Mouse (Mus musculus) stomach, embryonic 15.5 days (tissue): ENCODE results near the gene Scgb3a1. TPM values are rescaled to one million over a fixed set of nuclear protein-coding genes. Genes with fewer than 3 reads are reported as not detected.

ENCODE experiments used
- ATAC-seq: fragments of 200-750 bp; cut with Nextera tagmentation; 2 replicates; pipeline ENCODE4 v1.8.0; 2017; ENCODE audit warnings: low read depth, moderate number of reproducible peaks, moderate TSS enrichment; ENCODE audit not compliant: insufficient read depth, low FRiP score
- H3K27ac ChIP-seq: fragments of 300-500 bp; sonication (generic); 2 replicates; pipeline ENCODE4 v1.5.1; 2015; ENCODE audit warnings: mild to moderate bottlenecking, inconsistent platforms
- H3K27me3 ChIP-seq: fragments of 300-500 bp; sonication (generic); replicated peaks from 2 replicates; pipeline ENCODE4 v1.6.1; 2015; ENCODE audit warnings: inconsistent platforms
- H3K36me3 ChIP-seq: fragments of 300-500 bp; sonication (generic); 2 replicates; pipeline ENCODE4 v1.6.1; 2015; ENCODE audit warnings: inconsistent platforms
- H3K4me1 ChIP-seq: fragments of 300-500 bp; sonication (generic); 2 replicates; pipeline ENCODE4 v1.6.1; 2015; ENCODE audit warnings: inconsistent platforms
- H3K4me2 ChIP-seq: fragments of 300-500 bp; sonication (generic); 2 replicates; pipeline ENCODE4 v1.6.1; 2015; ENCODE audit warnings: mild to moderate bottlenecking, inconsistent platforms
- H3K4me3 ChIP-seq: fragments of 300-500 bp; sonication (generic); replicated peaks from 2 replicates; pipeline ENCODE4 v1.5.1; 2015; ENCODE audit warnings: inconsistent platforms
- H3K9ac ChIP-seq: fragments of 300-500 bp; sonication (generic); 2 replicates; pipeline ENCODE4 v1.6.1; 2015; ENCODE audit warnings: inconsistent platforms
- H3K9me3 ChIP-seq: fragments of 300-500 bp; sonication (generic); 2 replicates; pipeline ENCODE4 v1.6.1; 2016; ENCODE audit warnings: inconsistent platforms
- WGBS: fragments of 180-500 bp; shearing (Covaris S2); methylation state at CpG from one replicate; pipeline ENCODE4 v1.1.7; 2015; 5-methylcytosine and 5-hydroxymethylcytosine counted together
- polyA plus RNA-seq: library from polyadenylated mRNA; unstranded; fragments of >200 nt; fragmentation: Nextera tagmentation; extraction: Ambion mirVana; gene quantifications from 2 replicates; pipeline ENCODE4 v1.2.1, GENCODE M21; 2015

Scgb3a1 gene
- not detected in 2 replicates for polyA plus RNA-seq

- WGBS, result 63% methylated on average over 5 of the region's 5 CpGs
- no peaks in the 10 kb centered on the region for H3K36me3 ChIP-seq
- no peak for ATAC-seq
Observed at GRCm38 (mm10) chr11:49663310-49663709, at the start of gene Scgb3a1. Gene Scgb3a1 (plus strand): TSS chr11:49663610.

DNA sequence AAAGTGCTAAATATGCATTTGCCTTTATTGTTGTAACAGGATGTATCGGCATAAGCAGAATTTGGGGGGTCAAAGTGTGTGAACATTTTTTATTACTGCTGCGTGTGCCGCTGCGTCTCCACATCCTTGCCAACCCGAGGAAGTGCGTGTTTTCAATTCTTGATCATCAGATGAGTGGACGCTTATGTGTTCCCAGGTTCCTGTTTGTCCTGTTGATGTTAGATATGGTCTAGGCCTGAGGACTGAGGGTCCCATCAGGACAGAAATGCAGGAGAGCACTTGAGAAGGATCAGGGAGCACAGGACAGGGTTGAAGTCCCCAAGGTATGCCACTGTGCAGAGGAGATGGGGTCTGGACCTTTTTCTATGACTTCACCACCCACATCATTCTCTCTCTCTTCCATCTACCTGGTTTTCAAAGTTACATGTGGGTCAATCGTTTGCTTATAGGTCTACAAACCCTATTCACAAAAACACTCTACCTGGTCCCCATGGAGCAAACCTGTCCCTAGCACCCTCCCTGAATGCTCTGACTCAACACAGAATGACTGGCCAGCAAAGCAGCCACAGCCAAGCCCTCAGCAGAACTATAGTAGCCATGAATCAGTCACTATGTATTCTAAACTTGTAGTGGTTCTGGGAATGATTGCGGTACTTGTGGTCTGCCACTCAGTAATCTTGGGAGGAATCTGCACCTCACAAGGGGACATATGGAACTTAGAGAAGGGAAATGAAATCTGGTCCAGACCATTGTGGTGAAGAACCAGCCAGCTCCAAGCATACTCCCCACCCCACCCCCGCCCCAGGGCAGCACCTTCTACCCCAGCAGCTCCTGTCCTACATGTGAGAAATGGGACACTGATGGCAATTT, 47.3 kb upstream of the Scgb3a1 start:
- Histone ChIP-seq H3K36me3 (no peaks in the 10 kb centered on the region), H3K4me3 (no peak overlapping the region), H3K4me2 (no peak overlapping the region), H3K9ac (no peak overlapping the region), H3K9me3 (no peaks in the 10 kb centered on the region), H3K27me3 (peaks cover 7% of the 10 kb centered on the region), H3K4me1 (no peaks in the 10 kb centered on the region), H3K27ac (no peak overlapping the region)
- WGBS, result 90% methylated on average over 10 of the region's 10 CpGs
- ATAC-seq, result no peak

More at GRCm38 (mm10) chr11:49663310-49663709, at the start of gene Scgb3a1:
- no peak within 1 kb of the TSS for H3K4me2 ChIP-seq
- no peaks in the 10 kb centered on the region for H3K27me3 ChIP-seq
- no peaks in the 10 kb centered on the region for H3K4me1 ChIP-seq
- H3K4me3 ChIP-seq, result no peak within 1 kb of the TSS
- H3K9me3 ChIP-seq, result no peaks in the 10 kb centered on the region
- no peak within 1 kb of the TSS for H3K9ac ChIP-seq
- H3K27ac ChIP-seq, result no peak within 1 kb of the TSS

DNA sequence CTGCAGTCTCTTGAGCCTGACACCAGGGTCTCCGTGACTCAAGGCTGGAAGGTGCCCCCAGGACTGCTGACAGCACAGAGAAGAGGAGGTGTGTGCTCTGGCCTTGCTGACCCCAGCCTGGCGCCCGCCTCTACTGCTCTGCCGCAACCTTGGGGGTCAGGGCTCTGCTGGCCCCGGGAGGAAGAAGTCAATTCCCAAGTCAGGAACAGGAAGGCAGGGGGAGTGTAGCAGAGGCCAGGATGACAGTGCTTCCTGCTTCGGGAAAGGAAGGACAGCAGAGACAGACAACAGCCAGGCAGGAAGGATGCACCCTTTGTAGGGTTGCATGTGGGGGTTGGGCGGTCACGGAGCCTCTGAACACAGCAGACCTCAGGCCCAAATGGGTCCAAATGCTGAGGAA, 44.9 kb upstream of the Scgb3a1 start:
- Histone ChIP-seq H3K4me1 (no peaks in the 10 kb centered on the region), H3K36me3 (no peaks in the 10 kb centered on the region), H3K9ac (no peak overlapping the region), H3K9me3 (no peaks in the 10 kb centered on the region), H3K4me2 (no peak overlapping the region), H3K27me3 (peaks cover under 1% of the 10 kb centered on the region; the same call in 1 of the 2 replicates), H3K4me3 (no peak overlapping the region), H3K27ac (no peak overlapping the region)
- 73% methylated on average over 8 of the region's 8 CpGs for WGBS
- no peak for ATAC-seq

DNA sequence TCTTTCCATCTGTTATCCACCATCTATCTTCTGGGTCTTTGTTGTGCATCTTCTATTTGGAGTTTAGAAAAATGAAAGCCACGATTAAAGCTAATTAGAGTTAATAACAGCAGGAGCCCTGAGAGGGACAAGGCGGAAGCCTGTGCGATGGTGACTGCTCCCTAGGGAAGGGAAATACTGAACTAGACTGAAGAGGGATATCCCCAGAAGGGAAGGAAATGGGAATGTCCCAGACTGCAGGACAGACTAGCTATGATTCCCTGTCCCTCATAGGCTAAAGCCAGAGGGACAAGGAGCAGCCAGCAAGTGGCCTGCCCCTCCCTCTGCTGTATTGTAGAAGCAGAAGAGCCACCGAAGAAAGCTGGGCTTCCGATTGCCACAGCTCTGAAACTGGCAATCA, 41.5 kb upstream of the Scgb3a1 start:
- Histone ChIP-seq H3K4me1 (no peaks in the 10 kb centered on the region), H3K9ac (no peak overlapping the region), H3K27ac (no peak overlapping the region), H3K4me3 (no peak overlapping the region), H3K4me2 (no peak overlapping the region), H3K9me3 (no peaks in the 10 kb centered on the region), H3K36me3 (no peaks in the 10 kb centered on the region), H3K27me3 (no peaks in the 10 kb centered on the region)
- WGBS, result 79% methylated on average over 5 of the region's 5 CpGs
- ATAC-seq, result no peak

DNA sequence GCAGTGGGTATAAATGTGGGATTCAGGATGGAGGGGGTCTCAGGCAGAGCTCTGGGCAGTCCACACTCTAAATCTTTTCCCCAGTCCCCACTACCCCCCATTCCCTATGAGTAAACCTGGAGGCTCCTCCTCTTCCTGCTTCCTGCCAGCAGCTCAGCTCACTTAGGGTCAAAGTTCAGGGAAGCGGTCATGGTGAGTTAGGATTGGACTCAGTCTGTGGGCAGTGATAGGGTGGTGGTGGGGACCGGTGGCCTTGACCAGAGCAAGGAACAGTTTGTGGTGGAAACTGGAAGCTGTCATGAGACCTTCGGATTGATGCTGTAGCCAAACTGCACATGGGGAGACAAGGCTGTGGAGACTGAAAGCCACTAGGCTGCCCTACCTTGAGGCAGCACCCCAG, 39.3 kb upstream of the Scgb3a1 start:
- H3K9ac ChIP-seq, result no peak overlapping the region
- ATAC-seq, result peak; percentile 23; the same call in 1 of the 2 replicates
- no peak overlapping the region for H3K4me2 ChIP-seq
- no peaks in the 10 kb centered on the region for H3K9me3 ChIP-seq
- no peaks in the 10 kb centered on the region for H3K4me1 ChIP-seq
- H3K4me3 ChIP-seq, result no peak overlapping the region
- no peaks in the 10 kb centered on the region for H3K36me3 ChIP-seq
- H3K27ac ChIP-seq, result no peak overlapping the region
- no peaks in the 10 kb centered on the region for H3K27me3 ChIP-seq
- 87% methylated on average over 3 of the region's 3 CpGs for WGBS

- Histone ChIP-seq H3K27ac (no peak overlapping the region), H3K4me1 (no peaks in the 10 kb centered on the region), H3K4me2 (no peak overlapping the region), H3K9me3 (no peaks in the 10 kb centered on the region), H3K4me3 (no peak overlapping the region), H3K9ac (no peak overlapping the region), H3K27me3 (no peaks in the 10 kb centered on the region), H3K36me3 (no peaks in the 10 kb centered on the region)
- WGBS, result 66% methylated on average over 15 of the region's 15 CpGs
- ATAC-seq, result no peak
Observed at GRCm38 (mm10) chr11:49625863-49626262, 37.5 kb upstream of the Scgb3a1 start.

GRCm38 (mm10) chr11:49626748-49627147, 36.7 kb upstream of the Scgb3a1 start:
- H3K9me3 ChIP-seq, result no peaks in the 10 kb centered on the region
- 71% methylated on average over 8 of the region's 8 CpGs for WGBS
- no peaks in the 10 kb centered on the region for H3K27me3 ChIP-seq
- H3K4me2 ChIP-seq, result no peak overlapping the region
- H3K36me3 ChIP-seq, result no peaks in the 10 kb centered on the region
- H3K4me3 ChIP-seq, result no peak overlapping the region
- no peak for ATAC-seq
- no peaks in the 10 kb centered on the region for H3K4me1 ChIP-seq
- H3K9ac ChIP-seq, result no peak overlapping the region
- H3K27ac ChIP-seq, result no peak overlapping the region

DNA sequence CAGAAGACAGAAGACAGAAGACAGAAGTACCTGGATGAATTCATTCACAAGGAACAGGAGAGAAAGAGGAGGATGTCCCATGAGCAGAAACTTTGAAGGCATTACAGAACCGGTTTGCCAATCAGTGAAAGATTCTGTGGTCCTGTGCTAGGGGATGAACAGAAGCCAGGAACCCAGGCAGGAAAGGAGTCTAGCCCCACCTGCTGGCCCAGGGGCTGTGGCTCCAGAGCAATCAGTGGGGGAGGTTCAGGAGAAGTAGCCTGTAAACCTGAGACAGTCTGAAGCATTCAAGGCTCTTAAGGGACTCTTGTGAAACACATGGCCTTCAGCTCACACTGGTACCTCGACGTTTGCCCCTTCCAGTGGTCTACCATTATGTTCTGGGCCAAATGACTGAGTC, 32.3 kb upstream of the Scgb3a1 start:
- Histone ChIP-seq H3K4me3 (no peak overlapping the region), H3K9ac (no peak overlapping the region), H3K4me2 (no peak overlapping the region), H3K9me3 (no peaks in the 10 kb centered on the region), H3K36me3 (no peaks in the 10 kb centered on the region), H3K4me1 (peaks cover 6% of the 10 kb centered on the region; the same call in 1 of the 2 replicates), H3K27ac (no peak overlapping the region), H3K27me3 (peaks cover 29% of the 10 kb centered on the region)
- ATAC-seq, result no peak
- 26% methylated on average over 3 of the region's 3 CpGs for WGBS

- no peak overlapping the region for H3K27ac ChIP-seq
- no peak overlapping the region for H3K9ac ChIP-seq
- no peaks in the 10 kb centered on the region for H3K9me3 ChIP-seq
- WGBS, result 63% methylated on average over 2 of the region's 2 CpGs
- H3K4me1 ChIP-seq, result peaks cover 6% of the 10 kb centered on the region; the same call in 1 of the 2 replicates
- ATAC-seq, result no peak
- H3K36me3 ChIP-seq, result no peaks in the 10 kb centered on the region
- peaks cover 39% of the 10 kb centered on the region for H3K27me3 ChIP-seq
- no peak overlapping the region for H3K4me2 ChIP-seq
- no peak overlapping the region for H3K4me3 ChIP-seq
Observed at GRCm38 (mm10) chr11:49632256-49632655, 31.2 kb upstream of the Scgb3a1 start.

GRCm38 (mm10) chr11:49634101-49634500, 29.3 kb upstream of the Scgb3a1 start:
- Histone ChIP-seq H3K4me1 (peaks cover 6% of the 10 kb centered on the region; the same call in 1 of the 2 replicates), H3K27ac (no peak overlapping the region), H3K4me3 (peak overlapping the region; percentile 18), H3K4me2 (peak overlapping the region; percentile 57), H3K27me3 (peaks cover 39% of the 10 kb centered on the region), H3K9me3 (no peaks in the 10 kb centered on the region), H3K36me3 (no peaks in the 10 kb centered on the region), H3K9ac (no peak overlapping the region)
- peak; percentile 58 for ATAC-seq
- WGBS, result 13% methylated on average over 22 of the region's 22 CpGs

DNA sequence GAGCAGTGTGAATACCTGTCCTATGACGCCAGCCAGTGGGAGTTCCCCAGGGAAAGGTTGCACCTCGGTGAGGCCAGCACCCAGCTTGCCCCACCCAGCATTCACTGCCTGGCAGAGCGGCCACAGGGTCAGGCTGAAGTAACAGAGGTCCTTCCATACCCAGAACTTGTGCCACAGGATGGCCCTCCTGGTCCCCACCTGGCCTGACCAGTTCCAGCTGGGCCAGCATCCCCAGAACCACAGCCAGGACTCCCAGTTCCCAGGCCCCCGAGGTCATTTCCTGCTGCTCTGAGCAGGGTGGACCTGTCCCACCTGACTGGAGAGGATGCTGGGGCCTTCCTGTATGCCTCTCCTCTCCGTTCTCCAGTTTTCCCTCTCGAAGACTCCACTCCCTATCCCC, 27.7 kb upstream of the Scgb3a1 start:
- Histone ChIP-seq H3K4me3 (no peak overlapping the region), H3K4me1 (peaks cover 6% of the 10 kb centered on the region; the same call in 1 of the 2 replicates), H3K4me2 (no peak overlapping the region), H3K36me3 (no peaks in the 10 kb centered on the region), H3K9ac (no peak overlapping the region), H3K27me3 (peaks cover 39% of the 10 kb centered on the region), H3K27ac (no peak overlapping the region), H3K9me3 (no peaks in the 10 kb centered on the region)
- ATAC-seq, result no peak
- 59% methylated on average over 6 of the region's 6 CpGs for WGBS

DNA sequence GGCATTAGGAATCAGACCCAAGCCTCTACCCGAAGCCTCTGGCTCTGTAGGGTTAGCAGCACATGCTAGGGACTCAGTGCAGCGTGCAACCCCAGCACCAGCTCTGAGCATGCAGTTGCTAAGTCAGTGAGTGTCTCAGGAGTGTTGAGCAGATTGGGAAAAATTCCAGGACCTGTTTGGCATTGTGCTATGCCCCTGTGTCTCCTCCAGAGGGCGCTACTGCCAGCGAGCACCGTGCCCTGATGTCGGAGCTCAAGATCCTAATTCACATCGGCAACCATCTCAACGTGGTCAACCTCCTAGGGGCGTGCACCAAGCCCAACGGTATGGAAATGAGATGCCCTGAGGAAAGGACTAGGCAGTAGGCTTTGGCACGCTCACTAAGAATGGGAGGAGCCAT, 27.0 kb upstream of the Scgb3a1 start:
- Histone ChIP-seq H3K27me3 (peaks cover 39% of the 10 kb centered on the region), H3K27ac (no peak overlapping the region), H3K4me3 (no peak overlapping the region), H3K9me3 (no peaks in the 10 kb centered on the region), H3K4me2 (no peak overlapping the region), H3K4me1 (peaks cover 6% of the 10 kb centered on the region; the same call in 1 of the 2 replicates), H3K36me3 (no peaks in the 10 kb centered on the region), H3K9ac (no peak overlapping the region)
- ATAC-seq, result no peak
- WGBS, result 8% methylated on average over 11 of the region's 11 CpGs
